ENCODE assay signal across 11 mouse cellular contexts in genomic region chr5:113514062-113514461, GRCm38 (mm10). TPM values are rescaled to one million over a fixed set of nuclear protein-coding genes. Genes with fewer than 3 reads are reported as not detected.
DNase-seq lines count a peak whose midpoint lies in the region; ATAC-seq lines count a peak whose summit lies in the region.
"Had no signal": no experiment of that assay in that cellular context is flagged by ENCODE, and none has a peak within 500 bp of the region (broad histone marks: within the 10 kb centered on the region; RNA-seq: fewer than 3 reads in every experiment).

No protein-coding gene starts in this region.

- peak; percentile 73 for ATAC-seq in frontal cortex, adult (ENCODE audit: low TSS enrichment)

- intact Hi-C loops in heart, postnatal 10 days (cut with DNase I): no loop called here
- intact Hi-C loops in heart, postnatal 36 days (cut with DNase I): no loop called here
- intact Hi-C loops in left cerebral cortex, postnatal 36 days (cut with DNase I): no loop called here

- DNase-seq in heart, postnatal 10 days: peak; percentile 12 to 31
- DNase-seq in heart, postnatal 36 days: no peak
- DNase-seq in cerebellum, adult 9-10 months: peak; percentile 78
- peak; percentile 87 to 88 for DNase-seq in left cerebral cortex, postnatal 36 days (ENCODE audit: low spot score in 2 of 2)
- DNase-seq in kidney, adult 9 months: no peak
- no peak for DNase-seq in ovary, adult 18-20 months (ENCODE audit: low spot score)
- DNase-seq in kidney, postnatal 10 days: no peak
- DNase-seq: adrenal gland, postnatal 36 days; gastrocnemius, postnatal 10 days had no signal

RNA-seq across cellular contexts. Expression of gene Wscd2, which starts 23.9 kb away (rescaled TPM):
- total RNA-seq in heart, postnatal 10 days (2021): under 1 TPM; 0.53 to 0.67 TPM
- under 1 TPM; 0.28 to 0.49 TPM for total RNA-seq in heart, postnatal 36 days (2021)
- 10 to 100 TPM; 51.5 to 66.8 TPM for total RNA-seq in left cerebral cortex, postnatal 36 days (2021)
- total RNA-seq: megakaryocyte-erythroid progenitor cell, adult 5-6 weeks had no signal

Comparison
In these comparisons a context has a peak if more than half of its experiments do, and no peak if none do; other contexts are left out.
1. DNase-seq: peak in heart, postnatal 10 days (2 of 2), cerebellum, adult 9-10 months (single experiment) and left cerebral cortex, postnatal 36 days (2 of 2); none in heart, postnatal 36 days (0 of 2), kidney, adult 9 months (single experiment), ovary, adult 18-20 months (single experiment) and kidney, postnatal 10 days (single experiment).
2. RNA of gene Wscd2, which starts 23.9 kb away (total RNA-seq): 51.5 to 66.8 TPM in left cerebral cortex, postnatal 36 days; 0.53 to 0.67 TPM in heart, postnatal 10 days and 0.28 to 0.49 TPM in heart, postnatal 36 days; every median in the first group is over 10 times any median in the second.